Mouse (Mus musculus): ENCODE measurements around the gene Zc3h15. TPM values are rescaled to one million over a fixed set of nuclear protein-coding genes. Genes with fewer than 3 reads are reported as not detected.

The Zc3h15 gene
- polyA plus RNA-seq, 1 experiment from 2014 or later: 171 TPM

DNA sequence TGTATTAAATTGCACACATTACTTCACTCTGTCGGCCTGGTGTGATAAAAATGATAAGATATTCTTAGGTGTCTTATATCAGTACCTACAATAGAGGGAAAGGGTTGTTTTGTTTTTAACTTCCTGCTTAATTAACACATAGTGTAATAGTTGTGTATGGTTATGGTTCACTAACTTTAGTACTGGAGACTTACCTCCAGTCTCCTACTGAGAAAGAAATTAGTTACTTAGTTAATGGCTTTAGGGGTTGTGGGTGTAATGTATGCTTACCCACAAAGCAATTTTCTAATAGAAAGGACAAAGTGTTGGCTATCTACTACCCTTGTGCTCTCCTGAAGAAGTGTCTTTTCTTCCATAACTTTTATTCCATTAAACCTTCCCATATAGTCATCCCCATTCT lies 23.8 kb downstream of the Zc3h15 start:
- ATAC-seq (ENCODE audit: low FRiP score, low TSS enrichment): no peak
- DNase-seq: no peak
- H3K4me3 ChIP-seq (replicated peaks; ENCODE audit: low read depth, low read length): no peak overlapping the region
- no peak overlapping the region for H3K9ac ChIP-seq (replicated peaks; ENCODE audit: low read length)
- no peaks in the 10 kb centered on the region for H3K27me3 ChIP-seq (ENCODE audit: control insufficient read depth, insufficient read depth, low read length)
- H3K36me3 ChIP-seq (ENCODE audit: control insufficient read depth, insufficient read depth, low read length): peaks cover 14% of the 10 kb centered on the region; the same call in 1 of the 2 replicates
- WGBS: 93% methylated on average over 1 of the region's 1 CpGs
- H3K4me1 ChIP-seq (ENCODE audit: control insufficient read depth, insufficient read depth, low read length): no peaks in the 10 kb centered on the region
- H3K4me2 ChIP-seq (ENCODE audit: low read length): no peak overlapping the region
- no peak overlapping the region for H3K27ac ChIP-seq (replicated peaks; ENCODE audit: low read depth, low read length)
- no peaks in the 10 kb centered on the region for H3K9me3 ChIP-seq (ENCODE audit: control insufficient read depth, low read length)

DNA sequence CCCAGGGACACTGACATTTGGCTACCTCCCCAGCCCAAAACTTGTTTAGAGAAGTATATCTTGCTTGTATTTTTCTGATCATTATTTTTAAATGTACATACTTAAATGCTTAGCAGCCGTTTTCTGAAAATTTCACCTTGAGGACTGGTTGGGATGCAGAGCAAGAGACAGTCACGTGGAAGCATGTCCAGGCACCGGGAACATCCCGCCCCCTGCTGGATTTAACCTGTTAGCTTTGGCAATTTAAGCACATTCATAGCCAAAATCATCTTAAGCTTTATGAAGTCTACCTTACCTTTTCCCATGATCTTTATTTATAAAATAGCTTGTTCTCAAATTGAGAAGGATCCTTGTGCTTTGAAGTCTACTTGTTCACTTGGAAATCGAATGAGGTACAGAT lies 25.8 kb downstream of the Zc3h15 start:
- Histone ChIP-seq H3K9me3 (ENCODE audit: control insufficient read depth, low read length) (no peaks in the 10 kb centered on the region), H3K36me3 (ENCODE audit: control insufficient read depth, insufficient read depth, low read length) (peaks cover 13% of the 10 kb centered on the region; the same call in 1 of the 2 replicates), H3K27me3 (ENCODE audit: control insufficient read depth, insufficient read depth, low read length) (no peaks in the 10 kb centered on the region), H3K4me3 (replicated peaks; ENCODE audit: low read depth, low read length) (no peak overlapping the region), H3K27ac (replicated peaks; ENCODE audit: low read depth, low read length) (no peak overlapping the region), H3K9ac (replicated peaks; ENCODE audit: low read length) (no peak overlapping the region), H3K4me2 (ENCODE audit: low read length) (no peak overlapping the region), H3K4me1 (ENCODE audit: control insufficient read depth, insufficient read depth, low read length) (no peaks in the 10 kb centered on the region)
- 85% methylated on average over 5 of the region's 5 CpGs for WGBS
- DNase-seq (no peak), ATAC-seq (ENCODE audit: low FRiP score, low TSS enrichment) (no peak)

- no peaks in the 10 kb centered on the region for H3K27me3 ChIP-seq (ENCODE audit: control insufficient read depth, insufficient read depth, low read length)
- H3K27ac ChIP-seq (replicated peaks; ENCODE audit: low read depth, low read length): no peak overlapping the region
- no peak overlapping the region for H3K4me3 ChIP-seq (replicated peaks; ENCODE audit: low read depth, low read length)
- 100% methylated on average over 2 of the region's 2 CpGs for WGBS
- H3K9ac ChIP-seq (replicated peaks; ENCODE audit: low read length): no peak overlapping the region
- H3K36me3 ChIP-seq (ENCODE audit: control insufficient read depth, insufficient read depth, low read length): peaks cover 13% of the 10 kb centered on the region; the same call in 1 of the 2 replicates
- no peak overlapping the region for H3K4me2 ChIP-seq (ENCODE audit: low read length)
- ATAC-seq (ENCODE audit: low FRiP score, low TSS enrichment) (no peak), DNase-seq (no peak)
- no peaks in the 10 kb centered on the region for H3K4me1 ChIP-seq (ENCODE audit: control insufficient read depth, insufficient read depth, low read length)
- no peaks in the 10 kb centered on the region for H3K9me3 ChIP-seq (ENCODE audit: control insufficient read depth, low read length)
Measured at GRCm38 (mm10) chr2:83671843-83672242, 27.6 kb downstream of the Zc3h15 start.

- peaks cover 11% of the 10 kb centered on the region; the same call in 1 of the 2 replicates for H3K36me3 ChIP-seq (ENCODE audit: control insufficient read depth, insufficient read depth, low read length)
- WGBS: 85% methylated on average over 7 of the region's 7 CpGs
- H3K27ac ChIP-seq (replicated peaks; ENCODE audit: low read depth, low read length): no peak overlapping the region
- no peaks in the 10 kb centered on the region for H3K4me1 ChIP-seq (ENCODE audit: control insufficient read depth, insufficient read depth, low read length)
- no peaks in the 10 kb centered on the region for H3K9me3 ChIP-seq (ENCODE audit: control insufficient read depth, low read length)
- no peak overlapping the region for H3K4me3 ChIP-seq (replicated peaks; ENCODE audit: low read depth, low read length)
- H3K27me3 ChIP-seq (ENCODE audit: control insufficient read depth, insufficient read depth, low read length): no peaks in the 10 kb centered on the region
- no peak for ATAC-seq (ENCODE audit: low FRiP score, low TSS enrichment)
- no peak overlapping the region for H3K4me2 ChIP-seq (ENCODE audit: low read length)
- DNase-seq: no peak
- no peak overlapping the region for H3K9ac ChIP-seq (replicated peaks; ENCODE audit: low read length)
Measured at GRCm38 (mm10) chr2:83673067-83673466, 28.8 kb downstream of the Zc3h15 start.

DNA sequence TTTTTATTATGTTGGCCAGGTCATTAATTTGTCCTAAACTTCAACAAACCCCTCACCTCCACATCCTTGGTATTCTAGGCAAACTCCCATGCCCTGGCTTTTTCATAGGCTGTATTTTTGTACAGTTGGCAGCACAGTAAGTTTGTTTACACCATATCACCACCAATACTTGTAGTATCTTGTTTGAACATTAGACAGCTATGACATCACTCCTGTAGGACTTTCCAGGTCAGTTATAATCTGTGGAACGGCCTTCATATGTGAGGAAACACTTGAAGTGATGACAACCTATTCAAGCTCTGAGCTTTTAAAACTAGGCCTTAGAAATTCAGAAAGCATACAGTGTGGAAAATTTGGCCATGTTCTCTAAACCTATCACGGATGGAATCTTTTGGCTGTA lies 29.6 kb downstream of the Zc3h15 start:
- no peak overlapping the region for H3K9ac ChIP-seq (replicated peaks; ENCODE audit: low read length)
- H3K36me3 ChIP-seq (ENCODE audit: control insufficient read depth, insufficient read depth, low read length): peaks cover 11% of the 10 kb centered on the region; the same call in 1 of the 2 replicates
- no peaks in the 10 kb centered on the region for H3K4me1 ChIP-seq (ENCODE audit: control insufficient read depth, insufficient read depth, low read length)
- WGBS: 96% methylated on average over 2 of the region's 2 CpGs
- no peak overlapping the region for H3K27ac ChIP-seq (replicated peaks; ENCODE audit: low read depth, low read length)
- DNase-seq (no peak), ATAC-seq (ENCODE audit: low FRiP score, low TSS enrichment) (no peak)
- no peak overlapping the region for H3K4me2 ChIP-seq (ENCODE audit: low read length)
- no peaks in the 10 kb centered on the region for H3K27me3 ChIP-seq (ENCODE audit: control insufficient read depth, insufficient read depth, low read length)
- no peak overlapping the region for H3K4me3 ChIP-seq (replicated peaks; ENCODE audit: low read depth, low read length)
- no peaks in the 10 kb centered on the region for H3K9me3 ChIP-seq (ENCODE audit: control insufficient read depth, low read length)

DNA sequence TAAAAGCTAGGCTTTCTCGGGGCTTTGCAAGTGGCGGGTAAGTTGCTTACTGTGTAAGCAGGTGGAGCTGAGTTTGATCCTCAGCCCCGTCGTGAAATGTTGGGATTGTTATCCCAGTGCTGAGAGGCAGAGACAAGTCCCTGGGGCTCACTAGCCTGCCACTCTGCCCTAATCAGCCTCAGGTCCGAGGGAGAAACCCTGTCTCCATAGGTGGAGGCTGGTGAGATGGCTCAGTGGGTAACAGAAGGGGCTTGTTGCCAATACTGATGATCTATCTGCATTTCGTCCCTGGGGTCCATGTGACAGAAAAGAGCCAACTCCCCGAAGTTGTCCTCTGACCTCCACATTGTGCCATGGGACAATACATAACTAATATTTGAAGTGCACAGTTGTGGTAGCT lies 30.2 kb downstream of the Zc3h15 start:
- no peaks in the 10 kb centered on the region for H3K9me3 ChIP-seq (ENCODE audit: control insufficient read depth, low read length)
- 81% methylated on average over 7 of the region's 7 CpGs for WGBS
- H3K4me3 ChIP-seq (replicated peaks; ENCODE audit: low read depth, low read length): no peak overlapping the region
- ATAC-seq (ENCODE audit: low FRiP score, low TSS enrichment) (no peak), DNase-seq (no peak)
- H3K27ac ChIP-seq (replicated peaks; ENCODE audit: low read depth, low read length): no peak overlapping the region
- H3K27me3 ChIP-seq (ENCODE audit: control insufficient read depth, insufficient read depth, low read length): no peaks in the 10 kb centered on the region
- H3K4me1 ChIP-seq (ENCODE audit: control insufficient read depth, insufficient read depth, low read length): no peaks in the 10 kb centered on the region
- H3K4me2 ChIP-seq (ENCODE audit: low read length): no peak overlapping the region
- H3K9ac ChIP-seq (replicated peaks; ENCODE audit: low read length): no peak overlapping the region
- peaks cover 11% of the 10 kb centered on the region; the same call in 1 of the 2 replicates for H3K36me3 ChIP-seq (ENCODE audit: control insufficient read depth, insufficient read depth, low read length)

- Histone ChIP-seq H3K4me3 (replicated peaks; ENCODE audit: low read depth, low read length) (no peak overlapping the region), H3K9ac (replicated peaks; ENCODE audit: low read length) (no peak overlapping the region), H3K27me3 (ENCODE audit: control insufficient read depth, insufficient read depth, low read length) (no peaks in the 10 kb centered on the region), H3K27ac (replicated peaks; ENCODE audit: low read depth, low read length) (no peak overlapping the region), H3K4me1 (ENCODE audit: control insufficient read depth, insufficient read depth, low read length) (no peaks in the 10 kb centered on the region), H3K4me2 (ENCODE audit: low read length) (no peak overlapping the region), H3K36me3 (ENCODE audit: control insufficient read depth, insufficient read depth, low read length) (peaks cover 11% of the 10 kb centered on the region; the same call in 1 of the 2 replicates), H3K9me3 (ENCODE audit: control insufficient read depth, low read length) (no peaks in the 10 kb centered on the region)
- ATAC-seq (ENCODE audit: low FRiP score, low TSS enrichment): no peak
- no peak for DNase-seq
- 87% methylated on average over 9 of the region's 9 CpGs for WGBS
Measured at GRCm38 (mm10) chr2:83674896-83675295, 30.7 kb downstream of the Zc3h15 start.

- H3K4me1 ChIP-seq (ENCODE audit: control insufficient read depth, insufficient read depth, low read length): no peaks in the 10 kb centered on the region
- no peak overlapping the region for H3K9ac ChIP-seq (replicated peaks; ENCODE audit: low read length)
- H3K4me2 ChIP-seq (ENCODE audit: low read length): no peak overlapping the region
- peaks cover 11% of the 10 kb centered on the region; the same call in 1 of the 2 replicates for H3K36me3 ChIP-seq (ENCODE audit: control insufficient read depth, insufficient read depth, low read length)
- H3K27me3 ChIP-seq (ENCODE audit: control insufficient read depth, insufficient read depth, low read length): no peaks in the 10 kb centered on the region
- 73% methylated on average over 5 of the region's 5 CpGs for WGBS
- no peak overlapping the region for H3K4me3 ChIP-seq (replicated peaks; ENCODE audit: low read depth, low read length)
- no peak overlapping the region for H3K27ac ChIP-seq (replicated peaks; ENCODE audit: low read depth, low read length)
- H3K9me3 ChIP-seq (ENCODE audit: control insufficient read depth, low read length): no peaks in the 10 kb centered on the region
- ATAC-seq (ENCODE audit: low FRiP score, low TSS enrichment) (no peak), DNase-seq (no peak)
Measured at GRCm38 (mm10) chr2:83675681-83676080, 31.4 kb downstream of the Zc3h15 start.

GRCm38 (mm10) chr2:83676226-83676870 lies 32.1 kb downstream of the Zc3h15 start:
- DNase-seq: no peak
- H3K36me3 ChIP-seq (ENCODE audit: control insufficient read depth, insufficient read depth, low read length): peaks cover 11% of the 10 kb centered on the region; the same call in 1 of the 2 replicates
- H3K9me3 ChIP-seq (ENCODE audit: control insufficient read depth, low read length): no peaks in the 10 kb centered on the region
- no peak for ATAC-seq (ENCODE audit: low FRiP score, low TSS enrichment)
- H3K27ac ChIP-seq (replicated peaks; ENCODE audit: low read depth, low read length): no peak overlapping the region
- H3K4me2 ChIP-seq (ENCODE audit: low read length): no peak overlapping the region
- no peaks in the 10 kb centered on the region for H3K4me1 ChIP-seq (ENCODE audit: control insufficient read depth, insufficient read depth, low read length)
- H3K4me3 ChIP-seq (replicated peaks; ENCODE audit: low read depth, low read length): no peak overlapping the region
- no peaks in the 10 kb centered on the region for H3K27me3 ChIP-seq (ENCODE audit: control insufficient read depth, insufficient read depth, low read length)
- no peak overlapping the region for H3K9ac ChIP-seq (replicated peaks; ENCODE audit: low read length)
- 91% methylated on average over 4 of the region's 4 CpGs for WGBS

All from midbrain, embryonic 14.5 days (tissue).